Mouse (Mus musculus): ENCODE results near the gene Sf3a1.

The Sf3a1 gene

GRCm38 (mm10) chr11:4134986-4135935 is 24.9 kb upstream of the Sf3a1 start, which contains the start of gene Rnf215:
Gene Rnf215 (plus strand): TSS chr11:4135202.
- DNase-seq (ENCODE audit: low read depth, low spot score): peak; percentile 92

GRCm38 (mm10) chr11:4138964-4139363 is 21.2 kb upstream of the Sf3a1 start:
- DNase-seq (ENCODE audit: low read depth, low spot score): no peak

- DNase-seq (ENCODE audit: low read depth, low spot score): no peak
Observed at GRCm38 (mm10) chr11:4141505-4141904, 18.6 kb upstream of the Sf3a1 start.

GRCm38 (mm10) chr11:4142352-4142751 is 17.8 kb upstream of the Sf3a1 start:
- no peak for DNase-seq (ENCODE audit: low read depth, low spot score)

- no peak for DNase-seq (ENCODE audit: low read depth, low spot score)
Observed at GRCm38 (mm10) chr11:4143281-4144062, 16.7 kb upstream of the Sf3a1 start.

- DNase-seq (ENCODE audit: low read depth, low spot score): no peak
Observed at GRCm38 (mm10) chr11:4146381-4146780, 13.8 kb upstream of the Sf3a1 start.

- no peak for DNase-seq (ENCODE audit: low read depth, low spot score)
Observed at GRCm38 (mm10) chr11:4147098-4147497, 13.1 kb upstream of the Sf3a1 start.

GRCm38 (mm10) chr11:4148120-4148519 is 12.0 kb upstream of the Sf3a1 start:
- DNase-seq (ENCODE audit: low read depth, low spot score): no peak

- no peak for DNase-seq (ENCODE audit: low read depth, low spot score)
Observed at GRCm38 (mm10) chr11:4148536-4149156, 11.5 kb upstream of the Sf3a1 start.

- no peak for DNase-seq (ENCODE audit: low read depth, low spot score)
Observed at GRCm38 (mm10) chr11:4149886-4150285, 10.3 kb upstream of the Sf3a1 start.

- DNase-seq (ENCODE audit: low read depth, low spot score): no peak
Observed at GRCm38 (mm10) chr11:4153694-4154093, 6.5 kb upstream of the Sf3a1 start.

- DNase-seq (ENCODE audit: low read depth, low spot score): no peak
Observed at GRCm38 (mm10) chr11:4155641-4156040, 4.5 kb upstream of the Sf3a1 start.

- DNase-seq (ENCODE audit: low read depth, low spot score): no peak
Observed at GRCm38 (mm10) chr11:4158676-4159075, 1.5 kb upstream of the Sf3a1 start.

- DNase-seq (ENCODE audit: low read depth, low spot score): no peak
Observed at GRCm38 (mm10) chr11:4160758-4161480, 769 bp downstream of the Sf3a1 start.

GRCm38 (mm10) chr11:4164701-4165100 is 4.6 kb downstream of the Sf3a1 start:
- DNase-seq (ENCODE audit: low read depth, low spot score): no peak

GRCm38 (mm10) chr11:4166467-4167090 is 6.4 kb downstream of the Sf3a1 start:
- DNase-seq (ENCODE audit: low read depth, low spot score): no peak

GRCm38 (mm10) chr11:4174586-4174985 is 14.4 kb downstream of the Sf3a1 start:
- DNase-seq (ENCODE audit: low read depth, low spot score): no peak

GRCm38 (mm10) chr11:4177716-4178115 is 17.6 kb downstream of the Sf3a1 start:
- DNase-seq (ENCODE audit: low read depth, low spot score): no peak

GRCm38 (mm10) chr11:4182061-4182460 is 21.9 kb downstream of the Sf3a1 start:
- no peak for DNase-seq (ENCODE audit: low read depth, low spot score)

- no peak for DNase-seq (ENCODE audit: low read depth, low spot score)
Observed at GRCm38 (mm10) chr11:4183511-4183910, 23.4 kb downstream of the Sf3a1 start.
